Mouse (Mus musculus) liver, adult 2 months (tissue): ENCODE measurements around the gene Ier3.

Experiments used
- CTCF ChIP-seq: fragments of 200-500 bp; IDR thresholded peaks from 2 replicates; pipeline ENCODE4 v1.5.1; 2011; ENCODE audit warnings: low read depth, low read length, control low read depth
- POLR2A ChIP-seq: fragments of 200-500 bp; IDR thresholded peaks from 2 replicates; pipeline ENCODE4 v1.6.1; 2011; ENCODE audit warnings: low read length, control low read depth; ENCODE audit not compliant: insufficient read depth; ENCODE audit errors: extremely low read depth

GRCm38 (mm10) chr17:35813245-35813647 lies 8.2 kb upstream of the Ier3 start:
- TF ChIP-seq CTCF (no peak), POLR2A (no peak)
